Mouse (Mus musculus) left cerebral cortex, postnatal 25 days (tissue): ENCODE measurements at regions not wholly inside any gene's neighbourhood (a gene's known extent, or its start where the extent isn't known, plus 50 kb on each side); places are given as distances from the start of the nearest gene placed in this dataset.
A peak's percentile ranks its signal among the peaks of the same experiment; 100 is the strongest.

ENCODE experiments used
- DNase-seq, 2 experiments: peaks; one replicate each; pipeline ENCODE4 v3.0.0; 2022; ENCODE audit warnings: low spot score in 2 of 2, mixed read lengths in 1 of 2
- intact Hi-C: fragments of 180-260 bp; cut with DNase I; formaldehyde crosslinking; loops from one replicate; pipeline ENCODE4 v1.15.1; 2025

DNA sequence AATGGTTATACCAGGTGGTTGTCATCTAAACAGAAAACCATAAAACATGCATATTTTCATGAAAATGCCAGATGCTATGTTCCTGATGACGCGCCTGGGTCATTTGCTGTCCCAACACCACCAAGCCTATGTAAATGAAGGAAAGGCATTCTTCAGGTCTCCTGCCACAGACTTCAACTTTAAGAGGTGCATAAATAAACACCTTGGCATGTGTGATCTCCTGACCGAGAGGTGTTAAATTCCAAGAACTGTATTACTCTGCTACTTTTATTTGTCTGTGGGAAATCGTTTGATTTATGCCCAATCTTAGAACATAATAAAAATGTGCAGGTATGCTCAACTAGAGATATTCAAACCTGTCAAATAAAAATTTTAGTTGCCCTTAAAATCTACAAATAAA is 560.1 kb downstream of the Ttll7 start:
- intact Hi-C loops = no loop called here

DNA sequence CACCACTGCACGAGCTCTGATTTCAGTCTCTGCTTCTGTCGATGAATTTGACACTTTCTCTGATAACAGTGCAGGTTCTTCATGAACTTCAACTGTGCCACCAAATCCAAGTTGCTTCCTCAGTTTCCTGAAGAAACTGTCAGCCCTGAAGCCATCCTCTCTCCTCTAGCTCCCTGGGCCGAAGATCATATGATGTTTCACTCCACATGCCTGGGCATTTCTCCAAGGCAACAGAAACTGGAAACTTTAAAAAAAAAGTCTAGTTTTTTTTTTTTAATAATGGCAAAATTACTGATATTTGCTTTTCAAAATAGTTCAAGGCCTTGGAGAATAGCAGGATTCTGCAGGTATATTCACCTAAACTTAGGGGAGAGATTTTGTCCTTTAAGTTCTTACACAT is 564.8 kb downstream of the Ttll7 start:
- no peak for DNase-seq
- intact Hi-C loops = no loop called here

More for the DNA sequence above, 560.1 kb downstream of the Ttll7 start:
- DNase-seq = no peak

DNA sequence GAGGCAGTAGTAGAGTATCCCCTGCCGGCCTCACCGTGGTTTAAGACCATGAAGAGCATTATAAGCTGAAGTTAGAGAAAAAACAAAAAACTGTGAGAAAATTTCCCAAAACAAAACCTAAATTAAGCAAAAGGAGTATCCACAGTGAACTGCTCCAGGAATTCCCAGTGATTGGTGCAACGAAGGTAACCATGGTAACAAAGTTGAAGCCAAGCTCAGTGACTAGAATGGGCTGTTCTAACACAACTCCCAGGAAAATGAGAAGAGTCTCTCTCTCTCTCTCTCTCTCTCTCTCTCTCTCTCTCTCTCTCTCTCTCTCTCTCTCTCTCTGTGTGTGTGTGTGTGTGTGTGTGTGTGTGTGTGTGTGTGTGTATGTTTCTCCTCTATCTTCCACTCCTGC is 567.0 kb downstream of the Ttll7 start:
- intact Hi-C loops = no loop called here
- DNase-seq = peak in 1 of 2 experiments; percentile 18

DNA sequence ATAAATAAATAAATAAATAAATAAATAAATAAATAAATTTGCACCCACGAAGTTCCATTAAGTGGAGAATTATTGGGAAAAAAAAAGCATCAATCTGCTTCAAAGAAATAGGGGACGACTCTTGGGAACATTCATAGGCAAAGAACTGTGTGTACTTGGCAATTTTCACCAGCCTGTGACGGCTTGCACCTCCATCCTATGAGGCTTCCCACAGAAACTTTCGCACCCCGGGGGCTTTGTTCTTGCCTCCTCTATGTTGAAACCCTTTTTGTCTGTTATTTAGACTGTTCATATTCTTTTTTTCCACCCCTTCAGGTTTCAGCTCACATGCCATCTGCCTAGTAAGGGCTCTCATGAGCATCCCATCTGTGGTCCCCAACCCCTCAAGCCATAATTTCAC is 570.0 kb downstream of the Ttll7 start:
- intact Hi-C loops = no loop called here
- DNase-seq = no peak

DNA sequence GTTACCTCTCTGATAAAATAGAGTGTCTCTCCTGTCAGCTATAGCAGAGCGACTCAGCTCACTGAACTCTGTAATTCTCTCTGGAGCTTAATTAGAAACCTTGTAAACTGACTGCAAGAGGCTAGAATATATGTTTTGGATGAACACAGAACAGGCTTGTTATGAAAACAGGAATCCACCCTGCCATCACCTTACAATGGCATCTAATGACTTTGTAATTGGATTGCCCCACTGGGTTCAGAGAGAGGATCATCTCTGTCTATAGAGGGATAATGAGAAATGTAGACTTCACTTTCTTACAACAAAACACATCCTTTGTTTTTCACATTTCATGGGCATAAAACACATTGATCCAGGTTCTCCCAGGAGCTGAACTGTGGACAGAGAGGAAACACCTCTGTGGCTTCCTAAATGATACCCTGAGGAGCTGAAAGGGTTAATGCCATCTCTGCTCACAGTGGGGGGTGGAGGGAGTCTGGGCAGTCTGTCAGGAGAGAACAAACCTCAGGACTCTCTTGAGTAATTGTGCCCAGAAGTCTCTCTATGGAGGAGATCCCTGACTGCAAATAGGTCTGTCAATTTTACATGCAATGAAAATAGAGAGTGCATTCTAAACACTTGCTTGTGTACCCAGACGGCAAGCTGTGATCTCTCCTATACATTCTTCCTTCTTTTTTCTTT is 571.9 kb downstream of the Ttll7 start:
- DNase-seq = no peak
- intact Hi-C loops = no loop called here

DNA sequence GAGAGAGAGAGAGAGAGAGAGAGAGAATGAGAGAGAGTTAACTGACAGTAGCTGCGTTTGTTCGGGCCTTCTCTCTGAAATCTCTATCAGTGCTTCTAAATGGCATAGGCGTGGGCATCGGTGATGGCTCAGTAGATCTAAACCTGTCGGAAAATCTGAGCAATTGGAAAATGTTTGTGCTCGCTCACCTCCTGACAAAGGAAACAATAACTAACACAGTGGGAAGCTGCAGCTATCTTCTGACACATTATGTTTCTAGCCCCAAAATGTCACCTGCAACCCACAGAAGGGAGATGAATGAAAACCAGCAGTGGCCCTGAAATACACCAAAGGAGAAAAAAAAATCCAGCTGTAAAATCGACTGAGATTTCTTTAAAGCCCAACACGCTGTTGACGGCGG is 576.7 kb downstream of the Ttll7 start:
- no peak for DNase-seq
- intact Hi-C loops = no loop called here

DNA sequence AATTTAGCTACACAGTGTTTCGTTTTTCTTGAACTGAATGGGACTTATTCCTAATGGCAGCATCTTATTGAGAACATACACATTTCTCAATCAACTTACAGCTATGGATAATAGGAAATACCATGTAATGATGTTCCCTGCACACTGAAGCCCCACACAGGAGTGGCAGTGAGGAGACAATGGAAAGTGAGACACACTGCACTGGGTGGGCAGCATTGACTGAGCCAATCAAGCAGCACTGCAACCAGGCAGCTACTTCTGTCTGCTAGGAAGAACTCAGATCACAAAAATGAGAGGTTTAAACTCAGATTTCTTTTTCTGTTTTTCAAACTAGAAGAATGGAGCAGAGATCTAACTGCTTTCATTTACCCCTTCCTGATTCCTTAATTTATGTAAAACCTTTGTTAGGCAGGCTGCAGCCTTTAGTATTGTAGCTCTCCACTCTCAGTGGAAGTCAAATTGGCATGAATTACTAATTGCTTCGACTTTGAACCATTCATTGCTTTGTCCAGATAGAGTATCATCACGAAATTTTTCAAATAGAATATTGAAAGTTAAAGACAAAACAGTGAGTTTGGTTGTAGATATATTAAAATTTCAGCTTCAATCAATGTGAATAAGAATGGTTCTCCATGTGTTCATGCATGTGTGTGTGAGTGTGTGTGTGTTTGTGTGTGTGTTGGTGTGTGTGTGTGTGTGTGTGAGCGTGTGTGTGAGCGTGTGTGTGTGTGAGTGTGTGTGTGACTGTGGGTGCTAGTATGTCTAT is 590.9 kb downstream of the Ttll7 start:
- no peak for DNase-seq
- intact Hi-C loops = no loop called here

DNA sequence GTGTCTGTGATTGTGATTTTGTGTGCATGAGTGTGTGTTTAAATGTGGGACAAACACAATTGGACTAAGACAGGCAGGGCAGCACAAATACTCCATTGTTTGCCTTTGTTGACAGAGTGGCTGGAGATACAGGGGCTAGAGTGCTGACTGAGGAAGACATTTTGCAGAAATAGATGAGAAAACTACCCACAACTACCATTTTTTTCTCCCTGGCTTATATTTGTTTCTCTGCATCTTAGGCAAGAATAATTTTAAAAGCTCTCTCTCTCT is 591.5 kb downstream of the Ttll7 start:
- intact Hi-C loops = no loop called here

DNA sequence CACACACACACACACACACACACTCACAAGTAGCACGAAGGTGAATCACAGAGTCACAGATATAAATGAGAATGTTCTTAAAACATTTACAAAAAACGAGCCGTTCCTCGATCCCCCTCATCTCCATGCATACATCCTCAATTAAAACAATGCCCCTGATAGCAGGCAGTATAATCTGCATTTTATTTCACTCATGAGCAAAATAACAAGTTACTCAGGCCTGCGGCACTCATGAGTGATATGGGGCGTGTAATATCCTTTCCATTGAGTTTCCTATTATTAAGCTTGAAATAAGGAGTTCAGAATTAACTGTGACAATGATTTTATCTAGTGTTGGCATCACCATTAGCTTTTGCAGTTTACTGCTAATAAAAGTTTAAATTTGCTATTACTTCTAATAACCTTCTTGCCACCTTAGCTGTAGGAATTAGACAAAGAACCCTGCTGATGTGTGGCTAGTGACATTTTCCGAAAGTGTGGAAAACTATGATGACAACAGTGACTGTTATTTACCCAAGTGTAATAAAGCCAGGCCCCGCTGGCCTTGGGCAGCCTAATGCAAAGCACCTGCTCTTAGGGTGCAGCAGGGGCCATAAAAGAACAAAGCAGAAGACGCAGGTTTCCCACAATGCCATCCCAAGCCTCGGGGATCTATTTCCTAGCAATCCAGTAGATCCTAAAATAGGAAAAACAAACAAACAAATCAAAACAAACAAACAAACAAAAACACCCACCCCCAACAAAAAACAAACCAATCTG is 592.0 kb downstream of the Ttll7 start:
- intact Hi-C loops = no loop called here
- DNase-seq = no peak

More for the DNA sequence above, 591.5 kb downstream of the Ttll7 start:
- no peak for DNase-seq

DNA sequence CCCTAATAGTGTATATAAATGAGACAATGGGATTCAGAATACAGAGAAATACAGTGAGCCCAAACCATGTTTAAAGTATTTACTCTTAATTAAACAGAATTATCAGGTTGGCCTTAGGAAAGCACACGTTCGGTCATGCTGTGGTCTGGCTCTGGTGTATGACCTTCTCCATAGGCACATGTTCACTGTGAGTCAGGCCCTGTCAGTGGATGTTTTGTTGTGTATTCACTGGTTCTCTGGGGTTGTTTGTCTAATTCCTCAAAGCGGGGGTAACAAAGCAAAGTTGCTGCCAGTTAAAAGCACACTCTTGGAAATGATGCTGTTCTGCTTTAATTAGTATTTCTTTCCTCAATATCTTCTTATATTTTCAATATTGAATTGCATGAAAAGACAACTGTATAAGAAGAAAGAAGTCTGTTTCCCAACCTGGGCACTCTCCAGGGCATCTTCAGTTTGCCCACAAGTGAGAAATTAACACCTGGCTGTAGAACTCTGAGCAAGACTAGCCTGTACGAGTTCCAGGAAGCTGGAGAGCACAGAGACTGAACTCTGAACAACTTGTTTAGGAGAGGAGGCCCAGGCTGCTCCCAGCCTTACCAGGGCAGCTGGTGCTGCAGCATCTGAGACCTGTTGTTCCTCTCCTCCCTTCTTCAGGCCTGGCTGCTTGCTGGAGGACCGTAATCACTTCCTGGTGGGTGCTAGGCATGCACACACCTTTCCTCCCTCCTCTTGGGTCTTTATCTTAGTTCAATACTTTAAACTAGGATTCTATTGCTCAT is 593.1 kb downstream of the Ttll7 start:
- no peak for DNase-seq
- intact Hi-C loops = no loop called here

DNA sequence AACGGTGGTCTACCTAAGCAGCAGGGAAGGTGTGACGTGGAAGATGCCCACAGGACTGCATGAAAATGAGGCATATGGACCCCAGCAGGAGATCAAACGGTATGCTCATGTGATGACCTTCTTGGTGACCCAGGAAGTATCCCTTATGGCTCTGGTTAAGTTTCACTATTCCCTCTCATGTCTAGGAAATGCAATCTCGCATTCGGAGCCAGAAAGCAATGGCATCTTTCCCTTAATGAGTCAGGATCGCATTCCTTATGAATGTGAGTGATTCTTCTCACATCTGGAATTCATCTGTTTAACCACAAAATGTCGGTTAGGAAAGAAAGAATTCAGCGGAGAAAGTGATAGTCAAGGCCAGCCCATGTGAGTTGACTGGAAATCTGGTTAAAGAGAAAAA is 593.7 kb downstream of the Ttll7 start:
- no peak for DNase-seq
- intact Hi-C loops = no loop called here

DNA sequence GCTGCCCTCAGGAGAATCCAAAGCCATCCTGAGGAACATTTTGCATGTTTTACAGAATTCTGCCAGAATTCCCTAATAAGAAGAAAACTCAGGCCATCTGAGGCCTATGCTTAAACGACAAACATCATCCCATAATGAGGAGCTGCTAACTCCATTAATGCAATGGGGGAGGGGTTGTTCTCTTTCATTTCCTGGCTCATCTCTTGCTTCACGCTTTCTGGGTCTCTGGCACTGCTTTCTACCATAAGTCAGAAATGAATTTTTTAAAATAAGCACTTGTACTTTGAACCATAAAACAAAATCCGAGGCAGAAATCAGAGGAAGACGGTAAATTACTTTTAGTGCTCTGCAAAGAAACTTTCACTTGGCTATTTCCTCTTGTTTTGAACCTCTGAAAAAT is 600.0 kb downstream of the Ttll7 start:
- no peak for DNase-seq
- intact Hi-C loops = no loop called here

DNA sequence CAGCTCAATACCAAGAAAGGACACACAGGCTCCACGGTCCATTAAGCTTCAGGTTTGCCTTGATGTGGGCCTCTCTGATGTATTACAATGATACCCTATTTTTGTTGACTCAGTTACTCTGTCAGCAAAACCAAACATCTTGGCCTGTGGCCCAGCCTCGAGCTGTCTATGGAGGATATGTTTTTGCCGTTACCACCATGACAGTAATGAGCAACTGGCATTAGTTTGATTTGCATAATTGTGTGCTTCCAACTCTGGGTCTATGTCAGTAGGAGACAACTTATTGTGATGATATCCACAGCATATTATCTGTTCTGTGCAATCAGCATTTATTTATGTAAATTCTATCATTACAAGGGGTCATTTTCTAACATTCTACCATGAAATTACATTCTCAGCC is 603.2 kb downstream of the Ttll7 start:
- no peak for DNase-seq
- intact Hi-C loops = no loop called here

DNA sequence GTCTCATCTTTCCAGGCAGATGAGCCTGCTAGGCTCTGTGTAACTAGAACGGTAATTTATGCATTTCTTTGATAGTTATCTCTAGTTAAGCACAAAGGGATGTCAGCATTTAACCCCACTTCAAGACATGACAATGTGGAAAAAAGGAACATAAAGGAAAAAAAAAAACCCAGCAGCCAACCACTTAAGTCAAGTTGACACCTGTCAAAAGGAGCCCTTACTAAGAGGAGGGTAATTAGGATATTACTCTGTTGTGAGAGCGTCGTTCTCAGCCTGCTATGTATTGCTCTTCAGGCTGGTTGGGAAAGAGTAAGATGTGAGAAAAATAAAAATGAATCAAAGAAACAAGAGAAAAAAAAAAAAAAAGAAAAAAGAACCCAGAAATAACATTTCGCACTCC is 604.1 kb downstream of the Ttll7 start:
- DNase-seq = no peak
- intact Hi-C loops = no loop called here

DNA sequence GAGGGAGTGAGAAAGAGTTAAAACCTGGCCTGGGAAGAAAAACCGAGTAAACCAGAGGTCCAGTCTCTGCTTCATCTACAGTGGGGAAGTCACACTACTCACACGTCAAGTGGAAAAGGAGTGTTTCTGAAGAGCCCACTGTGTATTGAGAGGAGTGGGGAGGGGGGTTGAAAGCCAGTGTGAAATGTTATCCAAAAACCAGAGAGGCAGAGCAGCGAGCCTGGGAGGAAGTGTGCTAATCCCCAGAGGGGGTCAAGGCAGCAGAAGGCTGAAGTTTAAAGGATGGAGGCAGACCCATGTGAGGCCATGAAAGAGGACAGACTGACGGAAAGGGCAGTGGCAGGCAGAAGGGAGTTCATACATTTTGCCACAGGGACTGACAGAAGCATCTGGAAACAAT is 605.9 kb downstream of the Ttll7 start:
- no peak for DNase-seq

DNA sequence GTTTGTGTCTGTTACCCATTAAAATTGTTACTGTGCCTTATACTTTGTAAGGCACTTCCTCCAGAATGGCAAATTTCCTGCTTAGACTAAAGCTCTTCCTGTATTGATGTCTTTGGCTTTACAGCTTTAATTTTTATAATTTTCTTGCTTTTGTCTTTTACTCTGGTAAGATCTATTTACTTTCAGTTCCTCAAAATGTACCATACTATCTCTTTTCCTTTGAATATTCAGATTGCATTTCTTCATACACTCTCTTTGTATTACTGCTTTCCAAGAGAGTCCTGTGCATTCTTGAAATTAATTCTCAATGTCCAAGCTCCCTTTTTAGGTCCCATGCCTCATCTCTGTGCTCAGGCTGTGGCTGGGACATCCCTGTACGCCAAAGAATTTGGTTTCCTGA is 627.7 kb downstream of the Ttll7 start:
- intact Hi-C loops = no loop called here
- DNase-seq = no peak

More for the DNA sequence above, 605.9 kb downstream of the Ttll7 start:
- intact Hi-C loops = no loop called here
